Mouse (Mus musculus): ENCODE measurements at regions not wholly inside any gene's neighbourhood (a gene's known extent, or its start where the extent isn't known, plus 50 kb on each side); places are given as distances from the start of the nearest gene placed in this dataset.
"Not testable (repeated sequence)": the region's sequence is repeated elsewhere in the genome, so short reads cannot be mapped to it uniquely, and the experiment has no call there.

GRCm38 (mm10) chr13:70012123-70012522 lies 209.9 kb downstream of the Med10 start:
- no peak for DNase-seq (ENCODE audit: low spot score)

- no peak for DNase-seq (ENCODE audit: low spot score)
Observed at GRCm38 (mm10) chr13:70015183-70015582, 213.0 kb downstream of the Med10 start.

GRCm38 (mm10) chr13:70017535-70017934 lies 215.3 kb downstream of the Med10 start:
- DNase-seq (ENCODE audit: low spot score): no peak

GRCm38 (mm10) chr13:70019999-70020838 lies 218.0 kb downstream of the Med10 start:
- no peak for DNase-seq (ENCODE audit: low spot score)

GRCm38 (mm10) chr13:70033249-70033648 lies 231.1 kb downstream of the Med10 start:
- DNase-seq (ENCODE audit: low spot score): no peak

- no peak for DNase-seq (ENCODE audit: low spot score)
Observed at GRCm38 (mm10) chr13:70033763-70034162, 231.6 kb downstream of the Med10 start.

GRCm38 (mm10) chr13:70037985-70038667 lies 235.9 kb downstream of the Med10 start:
- DNase-seq (ENCODE audit: low spot score): no peak

- DNase-seq (ENCODE audit: low spot score): no peak
Observed at GRCm38 (mm10) chr13:70057920-70058319, 255.7 kb downstream of the Med10 start.

- no peak for DNase-seq (ENCODE audit: low spot score)
Observed at GRCm38 (mm10) chr13:70061363-70061945, 259.3 kb downstream of the Med10 start.

- DNase-seq (ENCODE audit: low spot score): no peak
Observed at GRCm38 (mm10) chr13:70073655-70074054, 271.5 kb downstream of the Med10 start.

- DNase-seq (ENCODE audit: low spot score): no peak
Observed at GRCm38 (mm10) chr13:70075353-70075752, 273.2 kb downstream of the Med10 start.

- no peak for DNase-seq (ENCODE audit: low spot score)
Observed at GRCm38 (mm10) chr13:70081108-70081507, 278.9 kb downstream of the Med10 start.

GRCm38 (mm10) chr13:70092886-70093285 lies 290.7 kb downstream of the Med10 start:
- DNase-seq (ENCODE audit: low spot score): no peak

- DNase-seq (ENCODE audit: low spot score): no peak
Observed at GRCm38 (mm10) chr13:70093970-70094369, 291.8 kb downstream of the Med10 start.

- no peak for DNase-seq (ENCODE audit: low spot score)
Observed at GRCm38 (mm10) chr13:70096430-70097301, 294.5 kb downstream of the Med10 start.

GRCm38 (mm10) chr13:70100091-70100490 lies 297.9 kb downstream of the Med10 start:
- not testable (repeated sequence) for DNase-seq (ENCODE audit: low spot score)

- DNase-seq (ENCODE audit: low spot score): no peak
Observed at GRCm38 (mm10) chr13:70103021-70103420, 300.8 kb downstream of the Med10 start.

- not testable (repeated sequence) for DNase-seq (ENCODE audit: low spot score)
Observed at GRCm38 (mm10) chr13:70103491-70103890, 301.3 kb downstream of the Med10 start.

- DNase-seq (ENCODE audit: low spot score): no peak
Observed at GRCm38 (mm10) chr13:70103903-70104302, 301.7 kb downstream of the Med10 start.

- no peak for DNase-seq (ENCODE audit: low spot score)
Observed at GRCm38 (mm10) chr13:70115576-70115975, 313.4 kb downstream of the Med10 start.

- DNase-seq (ENCODE audit: low spot score): no peak
Observed at GRCm38 (mm10) chr13:70124860-70125545, 322.8 kb downstream of the Med10 start.
